Mouse (Mus musculus) forebrain, postnatal 0 days (tissue): Measurements from ENCODE around the gene Gm20696. TPM values are rescaled to one million over a fixed set of nuclear protein-coding genes. Genes with fewer than 3 reads are reported as not detected.
A peak's percentile ranks its signal among the peaks of the same experiment; 100 is the strongest.

Experiments used
- ATAC-seq: fragments of 200-750 bp; cut with Nextera tagmentation; 2 replicates; pipeline ENCODE4 v1.8.0; 2017; ENCODE audit warnings: mild to moderate bottlenecking, moderate library complexity
- DNase-seq: peaks from one replicate; pipeline ENCODE4 v3.0.0-alpha.2; 2015
- H3K27ac ChIP-seq: fragments of 300-500 bp; sonication (generic); 2 replicates; pipeline ENCODE4 v1.5.1; 2014; ENCODE audit warnings: low read depth, mild to moderate bottlenecking, antibody characterized with exemption, low read length, moderate library complexity, mixed read lengths
- H3K27me3 ChIP-seq: fragments of 300-500 bp; sonication (generic); 2 replicates; pipeline ENCODE4 v1.6.1; 2014; ENCODE audit warnings: mild to moderate bottlenecking, low read length, mixed read lengths; ENCODE audit not compliant: insufficient read depth
- H3K36me3 ChIP-seq: fragments of 300-500 bp; sonication (generic); 2 replicates; pipeline ENCODE4 v1.6.1; 2014; ENCODE audit warnings: mild to moderate bottlenecking, moderate library complexity; ENCODE audit not compliant: insufficient read depth
- H3K4me1 ChIP-seq: fragments of 300-500 bp; sonication (generic); 2 replicates; pipeline ENCODE4 v1.6.1; 2014; ENCODE audit warnings: antibody characterized with exemption; ENCODE audit not compliant: insufficient read depth
- H3K4me2 ChIP-seq: fragments of 300-500 bp; sonication (generic); 2 replicates; pipeline ENCODE4 v1.6.1; 2014; ENCODE audit warnings: low read depth, mild to moderate bottlenecking, moderate library complexity
- H3K4me3 ChIP-seq: fragments of 300-500 bp; sonication (generic); 2 replicates; pipeline ENCODE4 v1.5.1; 2014; ENCODE audit warnings: low read depth, low read length, mixed read lengths
- H3K9ac ChIP-seq: fragments of 300-500 bp; sonication (generic); 2 replicates; pipeline ENCODE4 v1.6.1; 2014; ENCODE audit warnings: mild to moderate bottlenecking
- H3K9me3 ChIP-seq: fragments of 300-500 bp; sonication (generic); 2 replicates; pipeline ENCODE4 v1.6.1; 2016; ENCODE audit warnings: low read length
- CTCF ChIP-seq: sonication (generic); IDR thresholded peaks from 2 replicates; pipeline ENCODE4 v1.5.1; 2016; ENCODE audit warnings: antibody characterized with exemption, control low read depth, low read depth
- WGBS: fragments of 180-500 bp; shearing (Covaris S2); extraction: QIAGEN DNeasy Blood & Tissue Kit; methylation state at CpG from one replicate; pipeline ENCODE4 v1.1.7; 2014; 5-methylcytosine and 5-hydroxymethylcytosine counted together
- polyA plus RNA-seq: library from polyadenylated mRNA; unstranded; fragments of >200 nt; fragmentation: Nextera tagmentation; extraction: Ambion mirVana; gene quantifications from 2 replicates; pipeline ENCODE4 v1.2.1, GENCODE M21; 2015
- total RNA-seq: library from RNA; depleted of rRNA; stranded (reverse); fragments of >200 nt; gene quantifications from 2 replicates; pipeline ENCODE4 v1.2.3, GENCODE M21; 2014

Gm20696 gene
- total and polyA plus RNA-seq, 2 experiments from 2014 or later = 2.2 to 2.6 TPM

DNA sequence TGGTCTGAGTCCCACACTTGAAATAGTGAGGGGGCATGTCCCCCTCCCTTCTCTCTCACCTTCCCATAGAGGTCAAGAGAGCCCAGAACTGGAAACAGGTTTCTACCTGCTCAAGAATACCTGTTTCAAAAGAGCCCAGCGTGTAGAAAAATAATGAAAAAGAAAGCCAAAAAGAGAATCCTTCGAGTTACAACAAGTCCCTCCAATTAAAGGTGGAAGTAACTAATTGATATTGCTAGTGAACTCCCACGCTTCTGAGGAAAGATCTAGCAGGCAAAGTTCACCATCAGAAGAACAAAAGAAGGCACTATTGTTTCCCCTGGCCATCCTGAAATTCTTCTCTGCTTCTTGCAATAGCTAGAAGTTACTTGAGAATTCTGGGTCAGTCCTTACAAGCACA, 297.4 kb downstream of the Gm20696 start:
- no peak for DNase-seq
- no peak overlapping the region for H3K27ac ChIP-seq
- H3K9ac ChIP-seq = no peak overlapping the region
- no peaks in the 10 kb centered on the region; the same call in 1 of the 2 replicates for H3K36me3 ChIP-seq
- H3K9me3 ChIP-seq = no peaks in the 10 kb centered on the region
- 79% methylated on average over 3 of the region's 3 CpGs for WGBS
- H3K4me1 ChIP-seq = no peaks in the 10 kb centered on the region
- no peak overlapping the region for H3K4me2 ChIP-seq
- no peak for ATAC-seq
- TF ChIP-seq CTCF = no peak
- no peaks in the 10 kb centered on the region for H3K27me3 ChIP-seq
- no peak overlapping the region for H3K4me3 ChIP-seq

DNA sequence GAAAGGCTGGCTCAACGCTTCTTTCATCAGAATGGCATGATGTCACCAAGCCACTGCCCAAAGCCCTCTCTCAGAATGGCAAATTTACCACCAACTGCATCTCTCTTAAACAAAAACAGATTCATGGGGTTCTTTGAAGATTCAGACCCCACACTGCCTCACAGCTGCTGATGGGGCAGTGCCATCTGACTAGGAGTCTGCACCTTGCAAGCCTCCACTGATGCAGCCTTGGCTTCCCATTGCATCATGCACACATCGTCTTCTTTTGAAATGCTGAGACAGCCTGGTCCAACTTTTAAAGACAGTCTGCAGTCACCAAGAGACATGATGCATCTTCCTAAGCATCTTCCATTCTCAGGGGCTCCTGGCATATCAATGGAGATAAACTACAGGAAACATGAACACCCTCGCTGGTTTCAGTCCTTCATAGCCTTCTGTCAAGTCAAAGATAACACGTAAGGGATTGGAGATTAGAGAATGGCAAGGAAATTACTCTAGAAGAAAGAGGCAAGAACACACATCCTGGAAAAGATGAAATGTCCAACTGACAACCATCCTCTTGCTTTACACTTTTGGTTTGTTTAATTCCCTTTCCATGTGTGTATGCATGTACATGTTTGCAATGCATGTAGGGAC, 298.4 kb downstream of the Gm20696 start:
- TF ChIP-seq CTCF = no peak
- no peak overlapping the region for H3K4me2 ChIP-seq
- no peak for DNase-seq
- no peaks in the 10 kb centered on the region for H3K27me3 ChIP-seq
- no peak overlapping the region for H3K9ac ChIP-seq
- no peaks in the 10 kb centered on the region for H3K9me3 ChIP-seq
- no peaks in the 10 kb centered on the region for H3K4me1 ChIP-seq
- no peak overlapping the region for H3K27ac ChIP-seq
- no peak overlapping the region for H3K4me3 ChIP-seq
- WGBS = 87% methylated on average over 4 of the region's 4 CpGs
- ATAC-seq = no peak
- no peaks in the 10 kb centered on the region; the same call in 1 of the 2 replicates for H3K36me3 ChIP-seq

DNA sequence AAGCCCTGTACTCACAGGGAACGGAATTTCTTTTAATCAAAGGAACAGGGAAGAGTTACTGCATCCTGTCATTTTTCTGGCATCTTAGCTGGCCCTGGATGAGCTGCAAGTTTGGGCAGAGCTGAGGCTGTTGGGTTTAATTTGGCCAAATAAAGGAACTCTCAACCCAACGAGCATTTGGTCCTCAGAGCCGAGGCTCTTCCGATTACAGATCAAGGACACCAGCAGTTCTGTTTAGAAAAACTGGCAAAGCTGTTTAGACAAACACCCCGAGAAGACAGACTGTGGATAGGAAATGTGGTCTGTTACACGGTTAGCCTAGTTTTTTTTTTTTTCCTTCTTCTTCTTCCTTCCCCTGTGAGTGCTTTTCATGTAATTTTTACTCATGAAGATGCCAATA, 302.1 kb downstream of the Gm20696 start:
- no peak overlapping the region for H3K9ac ChIP-seq
- TF ChIP-seq CTCF = no peak
- 0 out of 2 replicates have a peak overlapping the region, but pooled peaks have one; percentile 40 for H3K27ac ChIP-seq
- no peaks in the 10 kb centered on the region for H3K27me3 ChIP-seq
- H3K36me3 ChIP-seq = no peaks in the 10 kb centered on the region; the same call in 1 of the 2 replicates
- no peak overlapping the region for H3K4me2 ChIP-seq
- peak; percentile 62 for DNase-seq
- H3K9me3 ChIP-seq = no peaks in the 10 kb centered on the region
- no peaks in the 10 kb centered on the region for H3K4me1 ChIP-seq
- H3K4me3 ChIP-seq = no peak overlapping the region
- 46% methylated on average over 6 of the region's 6 CpGs for WGBS
- peak; percentile 59; the same call in 1 of the 2 replicates for ATAC-seq

DNA sequence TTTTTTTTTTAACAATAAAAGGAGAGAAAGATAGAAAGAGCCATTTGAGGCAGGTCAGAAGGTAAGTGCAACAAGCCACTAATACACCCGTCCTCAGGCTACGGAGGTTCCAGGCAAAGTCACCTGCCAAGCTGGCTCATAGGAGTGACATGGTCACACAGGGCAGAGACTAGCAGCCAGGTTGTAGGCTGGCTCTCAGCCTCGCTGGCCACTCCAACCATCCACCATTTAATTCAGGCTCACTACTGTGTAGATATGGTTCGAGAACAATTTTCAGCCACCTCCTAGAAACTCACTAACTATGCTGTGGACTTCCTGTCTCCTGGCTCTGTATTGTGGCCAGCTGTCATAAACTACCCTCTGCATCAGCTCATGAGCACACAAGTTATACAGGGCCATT, 306.0 kb downstream of the Gm20696 start:
- Histone ChIP-seq H3K4me1 (no peaks in the 10 kb centered on the region), H3K4me3 (no peak overlapping the region), H3K9me3 (no peaks in the 10 kb centered on the region), H3K27me3 (no peaks in the 10 kb centered on the region), H3K36me3 (no peaks in the 10 kb centered on the region), H3K4me2 (no peak overlapping the region), H3K9ac (no peak overlapping the region), H3K27ac (no peak overlapping the region)
- WGBS = 91% methylated on average over 4 of the region's 4 CpGs
- DNase-seq (no peak), ATAC-seq (no peak)
- TF ChIP-seq CTCF = no peak

DNA sequence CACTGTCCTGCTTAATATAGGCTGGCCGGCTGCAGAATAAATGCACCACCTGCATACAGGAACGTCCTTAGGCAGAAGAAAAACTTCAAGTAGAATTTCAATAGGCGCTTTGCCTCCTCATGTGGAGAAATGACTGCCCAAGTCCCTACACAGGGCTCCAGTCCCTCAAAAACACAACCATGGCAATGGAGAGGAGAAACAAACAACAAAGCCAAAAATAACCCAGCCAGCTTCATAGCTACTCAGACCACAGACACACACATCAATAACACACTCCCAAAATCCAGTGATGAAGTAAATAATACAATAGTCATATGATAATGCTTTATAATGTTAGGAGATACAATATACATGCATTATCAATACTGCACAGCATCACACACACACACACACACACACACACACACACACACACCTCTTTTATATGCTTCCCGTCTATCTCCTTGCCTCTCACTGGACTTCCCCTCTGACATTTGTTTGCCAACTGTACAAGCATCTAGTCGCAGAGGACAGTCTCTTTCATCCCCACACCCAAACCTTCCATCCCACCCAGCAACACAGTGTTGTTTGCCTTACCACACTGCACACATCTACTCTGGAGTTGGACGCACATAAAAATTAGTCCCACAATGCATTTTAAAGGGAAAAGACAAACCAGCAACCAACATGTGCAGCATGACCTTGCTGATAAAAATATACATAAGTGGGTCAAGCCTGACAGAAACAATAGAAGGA, 306.7 kb downstream of the Gm20696 start:
- Histone ChIP-seq H3K9ac (no peak overlapping the region), H3K36me3 (no peaks in the 10 kb centered on the region), H3K4me3 (no peak overlapping the region), H3K4me2 (no peak overlapping the region), H3K9me3 (no peaks in the 10 kb centered on the region), H3K4me1 (peaks cover 4% of the 10 kb centered on the region; the same call in 1 of the 2 replicates), H3K27me3 (no peaks in the 10 kb centered on the region), H3K27ac (no peak overlapping the region)
- DNase-seq (no peak), ATAC-seq (no peak)
- no peak for TF ChIP-seq CTCF
- 78% methylated on average over 6 of the region's 6 CpGs for WGBS

DNA sequence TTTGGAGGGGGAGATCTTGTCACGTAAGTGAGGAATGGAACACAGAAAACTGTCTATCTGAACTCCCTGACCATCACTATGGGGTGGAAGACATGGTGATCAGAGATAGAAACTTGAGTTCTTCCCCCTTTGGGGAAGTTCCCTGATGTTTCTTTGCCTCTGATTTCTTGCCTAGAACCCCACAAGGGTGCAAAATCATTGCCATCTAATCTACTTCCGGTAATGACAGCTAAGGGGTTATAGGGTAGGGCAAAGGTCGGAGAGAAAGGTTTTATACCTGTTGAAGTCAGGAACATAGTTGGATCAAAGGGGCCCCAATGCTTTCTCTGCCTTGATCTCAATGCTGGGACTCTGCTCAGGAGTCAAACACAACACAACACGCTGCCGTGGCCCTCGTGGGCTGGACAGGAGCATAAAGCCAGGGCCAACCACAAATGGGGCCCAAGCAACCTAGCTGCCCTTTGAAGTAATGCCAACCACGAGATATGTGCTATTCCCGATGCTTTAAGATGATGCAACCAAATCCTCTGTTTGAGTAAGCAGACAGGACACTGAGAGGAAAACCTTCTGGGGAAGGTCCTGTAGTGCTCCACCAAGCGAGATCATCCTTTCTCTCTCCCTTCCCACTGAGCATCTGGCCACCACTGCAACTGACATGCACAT, 307.4 kb downstream of the Gm20696 start:
- H3K27me3 ChIP-seq = no peaks in the 10 kb centered on the region

DNA sequence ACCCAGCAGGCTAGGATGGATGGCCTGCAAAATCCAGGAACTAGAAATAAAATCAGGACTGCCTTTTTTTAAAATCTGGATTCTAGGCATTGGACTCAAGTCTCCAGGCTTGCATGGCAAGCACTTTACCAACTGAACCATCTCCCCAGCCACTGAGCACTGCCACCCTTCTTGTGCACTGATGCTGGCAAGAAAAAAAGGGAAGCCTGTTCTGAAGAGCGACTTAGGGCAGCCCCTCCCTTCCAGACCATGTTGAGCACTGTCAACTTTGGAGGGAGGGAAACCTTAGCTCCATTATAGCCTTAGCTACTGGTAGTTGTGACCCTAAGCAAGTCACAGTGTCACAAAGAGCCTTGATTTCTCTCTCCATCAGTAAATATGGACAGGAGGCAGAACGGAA, 308.7 kb downstream of the Gm20696 start:
- DNase-seq (no peak), ATAC-seq (no peak)
- Histone ChIP-seq H3K36me3 (no peaks in the 10 kb centered on the region), H3K4me3 (no peak overlapping the region), H3K4me1 (peaks cover 4% of the 10 kb centered on the region; the same call in 1 of the 2 replicates), H3K9ac (no peak overlapping the region), H3K27ac (no peak overlapping the region), H3K9me3 (no peaks in the 10 kb centered on the region), H3K27me3 (no peaks in the 10 kb centered on the region), H3K4me2 (no peak overlapping the region)
- no peak for TF ChIP-seq CTCF
- 89% methylated on average over 2 of the region's 2 CpGs for WGBS

More for the DNA sequence above, 307.4 kb downstream of the Gm20696 start:
- Histone ChIP-seq H3K9me3 (no peaks in the 10 kb centered on the region), H3K4me1 (peaks cover 4% of the 10 kb centered on the region; the same call in 1 of the 2 replicates), H3K36me3 (no peaks in the 10 kb centered on the region), H3K27ac (no peak overlapping the region), H3K4me2 (no peak overlapping the region), H3K9ac (no peak overlapping the region), H3K4me3 (no peak overlapping the region)
- DNase-seq (no peak), ATAC-seq (no peak)
- whole genome bisulfite sequencing = 84% methylated on average over 9 of the region's 9 CpGs
- TF ChIP-seq CTCF = no peak
